Mouse (Mus musculus) cerebellum, adult 11-12 months (tissue): Measurements from ENCODE around the gene Creg2.
"Not testable (repeated sequence)": the region's sequence is repeated elsewhere in the genome, so short reads cannot be mapped to it uniquely, and the experiment has no call there.

ENCODE experiments used
- DNase-seq: peaks from one replicate; pipeline ENCODE4 v3.0.0; 2022

Creg2 gene

GRCm38 (mm10) chr1:39592090-39592489 lies 59.2 kb downstream of the Creg2 start:
- no peak for DNase-seq

DNA sequence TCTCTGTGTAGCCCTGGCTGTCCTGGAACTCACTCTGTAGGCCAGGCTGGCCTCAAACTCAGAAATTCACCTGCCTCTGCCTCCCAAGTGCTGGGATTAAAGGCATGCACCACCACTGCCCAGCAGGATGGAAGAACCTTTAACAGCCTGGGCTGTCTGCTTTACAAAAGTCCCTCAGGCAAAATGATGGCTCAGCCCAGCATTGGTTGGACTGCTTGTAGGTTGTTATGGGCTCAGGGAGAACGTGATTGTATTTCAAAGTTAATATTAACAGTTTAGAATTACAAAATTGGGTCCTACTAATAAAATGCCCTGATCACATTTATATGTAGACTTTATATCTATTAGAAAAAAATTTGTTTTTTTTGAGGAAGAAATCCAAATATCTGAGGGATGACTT lies 59.7 kb downstream of the Creg2 start:
- DNase-seq = not testable (repeated sequence)

DNA sequence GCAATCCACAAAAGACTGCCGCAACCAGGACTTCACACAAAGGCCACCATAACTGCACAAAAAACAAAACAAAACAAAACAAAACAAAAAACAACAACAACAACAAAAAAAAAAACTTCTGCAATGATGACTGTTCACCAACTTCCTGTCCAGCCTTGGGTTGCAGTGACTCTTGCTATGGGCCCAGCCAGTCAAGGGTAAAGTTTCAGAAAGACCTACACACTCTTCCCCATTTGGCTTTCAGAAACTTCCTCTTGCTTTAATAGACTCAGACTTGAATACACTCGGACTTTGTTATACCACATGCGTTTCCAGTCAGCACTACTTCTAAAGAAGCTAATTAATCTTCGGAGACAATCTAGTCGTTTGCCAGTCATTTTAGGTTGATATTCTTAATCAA lies 61.1 kb downstream of the Creg2 start:
- no peak for DNase-seq

GRCm38 (mm10) chr1:39585416-39585815 lies 65.9 kb downstream of the Creg2 start:
- DNase-seq = no peak

DNA sequence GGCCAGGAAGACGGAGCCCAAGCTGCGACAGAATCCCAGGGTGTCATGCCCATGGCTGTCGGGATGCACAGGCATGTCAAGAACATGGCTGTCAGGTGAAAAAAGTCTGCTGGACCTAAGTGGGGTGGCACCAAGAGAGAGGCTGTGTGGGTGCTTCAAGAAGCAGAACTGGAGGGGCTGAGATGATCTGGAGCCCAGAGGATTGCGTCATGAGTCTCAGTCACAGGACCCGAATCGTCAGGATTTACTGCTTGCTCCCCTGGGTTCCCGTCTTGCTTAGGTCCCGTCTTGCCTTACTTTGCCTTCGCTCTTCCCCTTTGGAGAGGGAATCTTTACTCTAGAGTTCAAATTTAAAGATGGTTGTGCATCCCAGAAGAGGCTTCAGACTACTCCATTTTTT lies 68.1 kb downstream of the Creg2 start:
- no peak for DNase-seq

- DNase-seq = no peak
Observed at GRCm38 (mm10) chr1:39581215-39581614, 70.1 kb downstream of the Creg2 start.

- no peak for DNase-seq
Observed at GRCm38 (mm10) chr1:39579139-39579538, 72.1 kb downstream of the Creg2 start.

GRCm38 (mm10) chr1:39578446-39578845 lies 72.8 kb downstream of the Creg2 start:
- DNase-seq = no peak

DNA sequence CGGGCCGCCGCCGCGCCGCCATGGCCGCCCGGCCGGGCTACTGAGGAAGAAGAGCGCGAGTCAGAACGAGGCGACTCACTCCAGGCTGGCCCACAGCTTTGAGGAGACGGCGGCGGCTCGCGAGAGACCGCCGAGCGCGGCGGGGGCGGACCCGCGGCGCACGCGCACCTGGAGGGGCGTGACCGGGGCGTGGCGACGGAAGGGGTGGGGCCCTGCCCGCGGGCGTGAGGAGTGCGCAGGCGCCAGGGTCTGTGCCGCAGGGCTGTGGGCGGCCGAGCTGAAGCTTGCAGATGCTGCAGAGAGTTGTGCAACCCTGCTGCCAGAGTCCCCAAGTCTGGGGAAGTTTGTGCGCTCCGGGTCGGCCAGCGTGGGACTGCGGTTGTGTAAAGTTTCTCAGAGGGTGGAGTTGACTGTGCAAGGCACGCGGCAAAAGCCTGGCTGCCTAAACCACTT lies 74.0 kb downstream of the Creg2 start, which contains the start of gene Rnf149:
Gene Rnf149 (minus strand): TSS at position 153 of the 453 bp plus-strand sequence.
- DNase-seq = peak; percentile 93

GRCm38 (mm10) chr1:39576431-39577243 lies 74.6 kb downstream of the Creg2 start:
- no peak for DNase-seq

DNA sequence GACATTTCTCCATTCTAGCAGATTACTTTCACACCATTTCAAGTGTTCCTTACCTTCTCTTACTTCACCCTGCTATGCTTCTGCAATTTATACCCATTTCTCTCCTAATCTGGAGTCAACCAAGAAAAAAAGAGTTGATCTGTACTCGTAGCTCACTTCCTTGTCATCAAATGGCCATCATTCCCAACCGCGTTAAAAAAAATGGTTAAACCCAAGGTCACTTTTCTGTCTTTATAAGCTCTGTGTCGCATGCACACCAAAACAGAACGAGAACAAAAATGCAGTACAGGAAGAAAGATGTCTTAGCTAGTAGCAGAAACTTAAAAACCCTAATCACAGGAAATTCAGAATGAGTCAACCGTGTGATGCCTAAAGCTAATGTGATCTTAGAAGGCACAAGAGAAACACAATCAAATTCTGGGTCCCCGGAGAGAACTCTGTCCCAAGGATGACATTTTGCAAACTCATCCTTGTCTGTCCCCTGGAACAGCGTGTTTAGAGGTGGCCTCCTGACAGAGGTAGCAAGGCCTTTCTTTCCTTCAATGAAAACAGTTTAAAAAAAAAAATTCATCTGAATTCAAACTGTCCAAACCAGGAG lies 75.4 kb downstream of the Creg2 start:
- no peak for DNase-seq

GRCm38 (mm10) chr1:39573890-39574289 lies 77.4 kb downstream of the Creg2 start:
- no peak for DNase-seq

DNA sequence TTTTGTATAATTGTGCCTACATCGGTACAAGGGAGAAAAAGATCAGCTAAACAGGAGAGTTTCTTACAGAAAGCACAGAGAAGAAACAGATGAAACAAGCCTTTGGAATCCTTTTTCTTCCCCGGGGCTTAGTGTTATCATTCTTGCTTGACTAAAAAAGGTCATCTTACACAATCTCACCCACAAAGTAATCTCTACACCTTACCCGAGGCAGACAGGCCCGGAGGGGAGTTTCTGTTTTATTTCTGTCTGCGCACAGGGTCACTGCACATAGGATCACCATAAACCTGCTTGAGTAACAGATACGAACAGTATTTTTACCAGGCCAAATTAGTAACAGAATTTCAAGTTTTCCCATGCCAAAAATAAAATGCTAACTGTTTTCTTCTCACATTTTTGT lies 79.6 kb downstream of the Creg2 start:
- no peak for DNase-seq
